Mouse (Mus musculus): ENCODE data around the gene Mllt3.
A peak's percentile ranks its signal among the peaks of the same experiment; 100 is the strongest.

Gene Mllt3

GRCm38 (mm10) chr4:87823191-87823590 lies 210.0 kb downstream of the Mllt3 start:
- DNase-seq (ENCODE audit: low read depth), result no peak

- no peak for DNase-seq (ENCODE audit: low read depth)
Measured at GRCm38 (mm10) chr4:87820911-87821310, 212.3 kb downstream of the Mllt3 start.

- DNase-seq (ENCODE audit: low read depth), result no peak
Measured at GRCm38 (mm10) chr4:87819182-87819581, 214.0 kb downstream of the Mllt3 start.

GRCm38 (mm10) chr4:87818276-87818675 lies 214.9 kb downstream of the Mllt3 start:
- no peak for DNase-seq (ENCODE audit: low read depth)

GRCm38 (mm10) chr4:87815465-87816108 lies 217.6 kb downstream of the Mllt3 start:
- DNase-seq (ENCODE audit: low read depth), result no peak

GRCm38 (mm10) chr4:87811899-87812298 lies 221.3 kb downstream of the Mllt3 start:
- DNase-seq (ENCODE audit: low read depth), result no peak

DNA sequence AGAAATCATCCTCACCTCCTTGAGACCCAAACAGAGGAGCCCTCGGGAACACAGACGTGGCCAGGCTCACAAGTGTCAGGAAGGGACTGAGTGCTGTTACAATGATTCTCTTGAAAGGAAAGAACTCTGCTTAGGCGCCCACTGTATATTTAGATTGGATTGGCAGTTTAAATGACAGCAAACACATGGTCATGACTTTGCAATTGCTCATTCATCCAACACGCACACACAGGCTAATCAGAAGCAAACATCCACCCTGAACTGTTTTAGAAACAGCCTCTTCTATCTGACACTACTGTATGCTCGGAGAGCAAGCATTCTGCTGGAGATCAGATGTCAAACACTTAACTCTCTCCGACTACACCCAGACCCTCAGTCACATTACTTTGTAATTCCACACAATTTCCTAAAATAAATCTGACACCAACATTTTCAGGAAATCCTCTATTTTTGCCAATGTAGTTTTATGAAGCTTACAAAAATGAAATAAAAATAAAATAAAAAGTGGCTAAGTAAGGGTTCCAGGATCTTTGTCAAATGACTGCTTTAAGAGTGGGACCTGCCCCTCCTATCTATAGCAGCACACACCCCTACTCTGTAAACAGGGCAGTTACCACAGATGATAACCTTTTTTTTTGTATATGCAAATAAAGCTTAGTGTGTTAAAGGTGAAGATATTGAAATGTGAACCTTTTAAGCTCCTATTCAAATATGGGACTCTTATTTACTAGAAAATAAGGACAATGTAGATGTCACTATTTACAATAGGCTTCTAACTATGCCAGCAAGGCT lies 226.8 kb downstream of the Mllt3 start:
- DNase-seq (ENCODE audit: low read depth), result no peak

- no peak for DNase-seq (ENCODE audit: low read depth)
Measured at GRCm38 (mm10) chr4:87804576-87804975, 228.6 kb downstream of the Mllt3 start.

GRCm38 (mm10) chr4:87803313-87803712 lies 229.9 kb downstream of the Mllt3 start:
- no peak for DNase-seq (ENCODE audit: low read depth)

DNA sequence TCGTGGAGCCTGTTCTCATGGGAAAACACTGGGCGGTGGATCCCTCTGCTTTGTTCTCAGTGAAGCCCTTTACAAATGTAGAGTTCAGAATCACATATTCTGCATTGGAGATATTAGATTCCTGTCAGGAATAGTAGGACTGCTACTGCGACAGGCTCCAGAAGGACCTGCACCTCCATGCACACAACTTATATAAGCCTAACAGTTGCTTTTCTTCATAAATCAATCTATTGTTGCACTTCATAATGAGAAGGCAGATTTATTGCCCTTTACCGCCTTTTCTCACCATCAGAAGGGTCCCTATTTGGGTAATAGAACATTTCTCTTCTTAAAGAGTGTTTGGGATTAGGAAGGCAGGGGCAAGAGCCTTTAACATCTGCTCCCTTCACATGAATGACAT lies 231.0 kb downstream of the Mllt3 start:
- no peak for DNase-seq (ENCODE audit: low read depth)

DNA sequence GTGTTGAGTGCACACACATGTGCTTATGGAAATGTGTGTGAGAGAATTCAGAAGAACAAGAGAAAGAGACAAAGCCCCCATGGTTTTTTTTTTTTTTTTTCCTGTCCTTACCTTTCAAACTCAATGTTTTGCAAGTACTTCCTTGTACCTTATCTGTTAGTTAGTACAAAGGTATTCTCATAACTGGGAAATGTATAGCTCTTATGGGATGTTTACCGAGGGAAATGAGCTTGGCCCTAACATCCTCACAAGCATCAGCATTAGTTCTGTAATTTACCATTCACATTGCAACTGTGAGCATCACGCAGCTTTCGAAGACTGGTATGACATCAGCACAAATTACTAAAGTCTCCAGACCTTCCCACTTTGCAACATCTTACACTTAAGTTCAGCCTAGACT lies 231.8 kb downstream of the Mllt3 start:
- no peak for DNase-seq (ENCODE audit: low read depth)

DNA sequence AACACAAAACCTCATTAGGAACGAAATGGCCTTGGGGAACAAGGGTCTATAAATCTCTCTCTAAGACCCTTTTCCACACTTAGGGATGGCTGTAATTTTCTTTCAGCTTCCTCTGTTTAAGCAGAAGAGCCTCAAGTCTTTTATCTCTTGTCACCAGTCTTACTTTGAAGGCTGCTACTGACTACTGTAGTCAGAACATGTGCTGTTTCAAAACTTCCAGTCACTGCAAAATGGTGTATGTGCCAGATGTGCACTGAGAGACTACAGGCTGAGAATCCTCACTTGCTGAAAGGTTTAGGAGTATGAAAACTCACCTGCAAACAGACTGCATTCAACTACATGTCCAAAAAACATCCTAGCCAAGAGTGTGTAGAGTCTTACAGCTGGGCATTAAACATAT lies 232.9 kb downstream of the Mllt3 start:
- DNase-seq (ENCODE audit: low read depth), result no peak

DNA sequence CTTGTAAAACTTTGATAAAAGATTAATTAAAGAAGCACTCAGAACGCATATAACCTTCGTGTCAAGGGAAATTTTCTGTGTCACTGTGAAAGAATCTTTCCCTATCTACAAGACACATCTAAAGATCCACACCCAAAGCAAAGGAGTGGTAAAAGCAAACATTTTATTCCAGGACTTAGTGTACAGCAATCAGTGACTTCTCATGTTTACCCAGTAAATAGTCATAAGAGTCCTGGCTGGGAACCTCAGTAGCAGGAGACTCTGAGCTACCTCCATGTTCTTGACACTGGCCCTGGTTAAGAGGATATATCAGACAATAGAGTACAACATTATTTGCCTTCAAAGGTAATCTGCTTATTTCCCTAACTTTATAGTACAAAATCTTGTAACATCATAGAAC lies 233.7 kb downstream of the Mllt3 start:
- DNase-seq (ENCODE audit: low read depth), result no peak

DNA sequence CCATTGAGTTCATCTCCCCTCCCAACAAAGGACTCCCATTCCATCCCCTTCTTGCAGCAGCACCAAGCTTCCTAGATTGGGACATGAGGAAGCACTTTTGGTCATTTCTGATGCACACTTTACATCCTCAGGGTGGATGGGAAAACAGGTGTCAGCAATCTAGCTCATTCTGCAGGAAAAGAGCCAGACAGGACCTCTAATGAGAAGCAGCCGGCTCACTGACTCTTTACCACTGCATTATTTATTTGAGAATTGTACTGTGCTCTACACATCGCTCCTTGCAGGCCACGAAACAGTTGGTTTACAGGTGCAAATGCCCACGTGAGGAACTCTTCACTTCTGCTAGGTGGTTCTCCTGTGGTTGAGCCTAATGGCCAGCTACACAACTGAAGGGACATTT lies 237.9 kb downstream of the Mllt3 start:
- DNase-seq (ENCODE audit: low read depth), result no peak

DNA sequence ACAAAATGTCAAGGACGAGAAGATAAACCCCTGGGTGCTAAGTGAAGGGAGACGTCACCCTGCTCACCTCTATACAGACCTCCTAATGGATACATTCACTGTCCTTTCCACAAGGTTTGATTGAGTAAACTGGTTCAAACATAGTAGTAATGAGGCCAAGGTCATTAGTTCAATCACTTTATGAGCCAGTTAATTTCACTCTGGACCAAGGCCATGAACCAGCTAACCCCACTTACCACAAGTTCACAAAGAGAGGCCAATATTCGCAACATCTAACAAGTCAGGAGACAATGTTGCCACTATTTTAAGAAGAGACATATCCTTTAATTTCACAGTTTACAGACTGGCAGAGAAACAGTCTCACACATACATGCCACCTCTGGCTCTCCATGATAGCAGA lies 238.9 kb downstream of the Mllt3 start:
- DNase-seq (ENCODE audit: low read depth), result no peak

- no peak for DNase-seq (ENCODE audit: low read depth)
Measured at GRCm38 (mm10) chr4:87792511-87792910, 240.7 kb downstream of the Mllt3 start.

DNA sequence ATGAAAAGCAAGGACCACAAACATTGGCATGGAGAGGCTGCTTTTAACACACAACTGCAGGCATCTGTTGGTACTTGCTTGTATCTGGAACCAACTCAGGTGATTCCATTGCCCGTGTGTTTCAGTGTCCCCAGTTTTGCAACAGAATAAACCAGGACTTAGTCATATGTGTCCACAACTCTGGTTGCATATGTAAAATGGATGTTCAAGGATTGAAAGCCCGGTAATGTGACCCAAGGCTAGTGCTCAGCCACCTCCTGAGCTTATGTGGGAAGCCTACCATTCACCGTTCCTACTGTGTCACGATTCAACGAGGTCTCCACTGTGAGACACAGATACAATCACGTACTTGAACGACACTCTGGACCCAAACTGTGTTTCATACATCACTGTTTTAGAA lies 243.7 kb downstream of the Mllt3 start:
- no peak for DNase-seq (ENCODE audit: low read depth)

- peak; percentile 54 for DNase-seq (ENCODE audit: low read depth)
Measured at GRCm38 (mm10) chr4:87788691-87789090, 244.5 kb downstream of the Mllt3 start.

DNA sequence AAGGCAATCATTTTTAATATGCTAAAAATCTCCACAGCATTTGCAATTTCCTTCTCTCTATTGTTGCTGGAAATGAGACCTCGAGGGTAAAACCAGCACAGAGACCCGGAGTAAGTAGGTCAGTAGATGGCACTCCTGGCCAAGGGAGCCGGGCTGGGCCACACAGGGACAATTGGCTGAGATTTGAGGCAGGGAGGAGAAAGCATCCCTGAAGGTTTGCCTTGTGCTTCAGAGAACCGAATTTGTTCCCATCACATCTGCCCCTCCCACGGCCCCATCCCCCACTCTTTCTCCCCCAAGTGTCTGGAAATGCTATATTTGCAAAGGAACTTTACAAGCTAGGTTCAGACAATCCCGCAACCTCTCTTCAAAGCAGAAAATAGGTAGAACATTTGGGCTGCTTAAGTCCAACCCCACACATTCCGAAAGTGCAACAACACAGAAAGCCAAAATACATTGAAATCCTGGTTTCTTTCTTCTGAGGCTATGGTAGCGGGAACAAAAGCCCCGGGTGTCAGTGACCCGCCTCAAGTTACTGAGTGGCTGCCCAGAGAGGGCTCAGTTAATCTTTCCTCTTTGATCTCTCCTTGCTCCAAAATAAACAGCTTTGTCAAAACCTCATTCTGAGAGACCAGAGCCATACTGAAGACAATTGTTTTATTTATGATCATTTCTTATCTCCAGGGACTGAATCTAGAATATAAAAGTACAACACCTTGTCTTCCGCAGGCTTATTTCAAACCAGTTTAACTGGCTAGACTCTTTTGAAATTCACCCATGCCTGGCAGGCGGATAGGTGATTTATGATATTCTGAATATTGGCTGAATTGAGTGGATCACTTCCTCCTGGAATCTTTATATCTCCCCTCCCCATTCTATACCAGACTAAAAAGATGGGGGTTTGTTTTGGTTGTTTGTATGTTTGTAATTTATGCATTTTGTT lies 247.8 kb downstream of the Mllt3 start:
- DNase-seq (ENCODE audit: low read depth), result peak; percentile 2

DNA sequence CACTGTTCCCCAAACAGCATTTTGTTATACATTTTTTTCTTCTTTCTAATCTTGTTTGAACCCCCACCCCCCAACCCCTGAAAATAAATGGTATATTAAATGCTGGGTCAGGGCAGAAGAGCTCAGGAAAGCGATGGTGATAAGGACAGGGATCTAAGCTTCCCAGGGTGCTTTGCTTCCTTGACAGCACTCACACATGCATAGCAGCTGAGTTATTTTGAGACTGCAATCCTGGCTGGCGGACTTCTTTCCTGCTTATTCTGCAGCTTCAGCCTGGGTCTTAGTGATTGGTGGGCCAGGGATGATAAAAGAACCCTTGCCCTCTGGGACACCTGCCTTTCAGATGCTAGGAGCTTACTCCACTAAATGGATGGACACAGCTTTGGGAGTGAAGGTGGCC lies 249.4 kb downstream of the Mllt3 start:
- no peak for DNase-seq (ENCODE audit: low read depth)

- DNase-seq (ENCODE audit: low read depth), result no peak
Measured at GRCm38 (mm10) chr4:87781971-87782370, 251.2 kb downstream of the Mllt3 start.

DNA sequence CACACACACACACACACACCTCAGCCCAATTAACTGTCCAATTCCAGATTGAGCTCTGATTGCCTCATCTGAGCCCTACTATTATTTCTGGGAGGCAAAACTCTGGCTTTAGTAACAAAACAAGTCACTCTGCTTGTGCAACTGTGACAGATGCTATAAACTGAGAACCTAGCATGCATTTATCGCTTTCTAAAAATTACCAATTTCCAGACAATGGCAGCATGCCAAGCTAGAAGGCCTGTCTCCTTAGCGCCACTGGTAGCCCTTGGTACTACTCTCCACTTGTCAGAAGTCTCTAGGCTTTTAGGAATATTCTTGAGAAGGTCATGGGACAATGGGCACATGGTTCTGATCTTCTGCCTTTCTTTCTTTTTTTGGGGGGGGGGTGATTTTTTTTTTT lies 257.4 kb downstream of the Mllt3 start:
- DNase-seq (ENCODE audit: low read depth), result no peak

DNA sequence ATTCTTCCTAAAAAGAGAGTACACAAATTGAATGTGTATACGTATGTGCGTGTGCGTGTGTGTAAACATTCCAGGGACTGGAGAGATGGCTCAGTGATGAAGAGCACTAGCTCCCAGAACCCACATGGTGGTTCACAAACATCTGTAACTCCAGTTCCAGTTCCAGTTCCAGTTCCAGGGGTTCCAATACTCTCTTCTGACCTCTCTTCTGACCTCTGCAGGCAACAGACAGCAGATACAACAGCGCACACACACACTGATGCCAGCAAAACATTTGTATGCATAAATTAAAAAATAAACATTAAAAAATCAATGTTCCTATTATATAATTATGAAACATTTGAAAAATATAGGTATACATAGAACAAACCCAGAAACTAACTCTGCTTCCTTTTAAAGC lies 258.6 kb downstream of the Mllt3 start:
- DNase-seq (ENCODE audit: low read depth), result peak; percentile 1
